Mouse (Mus musculus) MEL (cell line): ENCODE data around the gene Mtmr10. TPM values are rescaled to one million over a fixed set of nuclear protein-coding genes. Genes with fewer than 3 reads are reported as not detected.

ENCODE experiments used
- DNase-seq: peaks from one replicate; pipeline ENCODE4 v3.0.0; 2011; ENCODE audit warnings: low read depth, low spot score
- H3K27ac ChIP-seq: 2 replicates; pipeline ENCODE4 v1.5.1; 2012; ENCODE audit warnings: low read depth, mild to moderate bottlenecking, control low read depth, low read length, moderate library complexity; ENCODE audit not compliant: control insufficient read depth
- H3K27me3 ChIP-seq, 2 experiments: fragments of 150-350 bp in 1 of 2; sonication (generic) in 1 of 2; 2 replicates each; pipeline ENCODE4 v1.6.1; 2012; ENCODE audit warnings: low read length in 2 of 2, mild to moderate bottlenecking in 2 of 2, improper control_type of control experiment in 1 of 2, moderate library complexity in 1 of 2; ENCODE audit not compliant: insufficient read depth in 2 of 2, control insufficient read depth in 1 of 2
- H3K36me3 ChIP-seq, 2 experiments: 2 replicates each; pipeline ENCODE4 v1.6.1; 2012 to 2014; ENCODE audit warnings: low read length in 2 of 2, improper control_type of control experiment in 1 of 2, inconsistent platforms in 1 of 2, mild to moderate bottlenecking in 1 of 2; ENCODE audit not compliant: insufficient read depth in 2 of 2, control insufficient read depth in 1 of 2
- H3K4me1 ChIP-seq, 2 experiments: fragments of 150-350 bp in 1 of 2; sonication (generic) in 1 of 2; 2 replicates each; pipeline ENCODE4 v1.6.1; 2012; ENCODE audit warnings: low read length in 2 of 2, improper control_type of control experiment in 1 of 2, mild to moderate bottlenecking in 1 of 2; ENCODE audit not compliant: insufficient read depth in 2 of 2, control insufficient read depth in 1 of 2
- H3K4me3 ChIP-seq, 2 experiments: fragments of 150-350 bp in 1 of 2; sonication (generic) in 1 of 2; 2 replicates each; pipeline ENCODE4 v1.5.1; 2012; ENCODE audit warnings: low read depth in 2 of 2, low read length in 2 of 2, mild to moderate bottlenecking in 2 of 2, moderate library complexity in 2 of 2, control low read depth in 1 of 2, improper control_type of control experiment in 1 of 2; ENCODE audit not compliant: control insufficient read depth in 1 of 2, insufficient read depth in 1 of 2
- H3K79me2 ChIP-seq: 2 replicates; pipeline ENCODE4 v1.6.1; 2012; ENCODE audit warnings: mild to moderate bottlenecking, low read length, moderate library complexity; ENCODE audit not compliant: control insufficient read depth, poor library complexity, insufficient read depth
- H3K9ac ChIP-seq: 2 replicates; pipeline ENCODE4 v1.6.1; 2012; ENCODE audit warnings: low read depth, mild to moderate bottlenecking, control low read depth, low read length, moderate library complexity; ENCODE audit not compliant: control insufficient read depth, poor library complexity, severe bottlenecking
- H3K9me3 ChIP-seq: fragments of 150-350 bp; sonication (generic); replicated peaks from 2 replicates; pipeline ENCODE4 v1.6.1; 2012; ENCODE audit warnings: mild to moderate bottlenecking, low read length, improper control_type of control experiment, moderate library complexity; ENCODE audit not compliant: insufficient read depth
- CHD1 ChIP-seq: IDR thresholded peaks from 2 replicates; pipeline ENCODE4 v1.6.1; 2012; ENCODE audit warnings: low read depth, mild to moderate bottlenecking, inconsistent platforms, low read length, improper control_type of control experiment
- CHD2 ChIP-seq: IDR thresholded peaks from 2 replicates; pipeline ENCODE4 v1.6.1; 2011; ENCODE audit warnings: low read length, improper control_type of control experiment
- ETS1 ChIP-seq: IDR thresholded peaks from 2 replicates; pipeline ENCODE4 v1.6.1; 2012; ENCODE audit warnings: low read depth, mild to moderate bottlenecking, inconsistent platforms, low read length, improper control_type of control experiment, moderate library complexity
- GATA1 ChIP-seq: IDR thresholded peaks from 2 replicates; pipeline ENCODE4 v1.6.1; 2011; ENCODE audit warnings: low read depth, low read length, improper control_type of control experiment
- HCFC1 ChIP-seq: IDR thresholded peaks from 2 replicates; pipeline ENCODE4 v1.6.1; 2012; ENCODE audit warnings: low read depth, mild to moderate bottlenecking, inconsistent platforms, low read length, improper control_type of control experiment, moderate library complexity
- JUND ChIP-seq: IDR thresholded peaks from 2 replicates; pipeline ENCODE4 v1.6.1; 2011; ENCODE audit warnings: low read depth, mild to moderate bottlenecking, improper control_type of control experiment, low read length
- KAT2A ChIP-seq: conservative IDR thresholded peaks from 2 replicates; pipeline ENCODE4 v1.6.1; 2012; ENCODE audit warnings: low read depth, low read length, improper control_type of control experiment, inconsistent platforms
- MAZ ChIP-seq: IDR thresholded peaks from 2 replicates; pipeline ENCODE4 v1.6.1; 2012; ENCODE audit warnings: low read depth, mild to moderate bottlenecking, inconsistent platforms, low read length, improper control_type of control experiment
- MEF2A ChIP-seq: IDR thresholded peaks from 2 replicates; pipeline ENCODE4 v1.6.1; 2014; ENCODE audit warnings: low read depth, mild to moderate bottlenecking, inconsistent platforms, low read length, improper control_type of control experiment; ENCODE audit not compliant: poor library complexity, insufficient replicate concordance, severe bottlenecking; ENCODE audit errors: extremely low read depth
- MXI1 ChIP-seq: IDR thresholded peaks from 2 replicates; pipeline ENCODE4 v1.6.1; 2011; ENCODE audit warnings: mild to moderate bottlenecking, low read depth, low read length, improper control_type of control experiment
- NELFE ChIP-seq: IDR thresholded peaks from 2 replicates; pipeline ENCODE4 v1.6.1; 2011; ENCODE audit warnings: low read depth, low read length, improper control_type of control experiment
- NRF1 ChIP-seq: IDR thresholded peaks from 2 replicates; pipeline ENCODE4 v1.6.1; 2014; ENCODE audit warnings: low read depth, mild to moderate bottlenecking, inconsistent platforms, low read length, improper control_type of control experiment, moderate library complexity; ENCODE audit not compliant: poor library complexity, insufficient read depth, severe bottlenecking
- POLR2A ChIP-seq, 2 experiments: IDR thresholded peaks; 2 replicates each; pipeline ENCODE4 v1.6.1; 2011 to 2012; ENCODE audit warnings: low read length in 2 of 2, mild to moderate bottlenecking in 2 of 2, control low read depth in 1 of 2, improper control_type of control experiment in 1 of 2, low read depth in 1 of 2, moderate library complexity in 1 of 2; ENCODE audit not compliant: control insufficient read depth in 1 of 2, insufficient read depth in 1 of 2, poor library complexity in 1 of 2
- POLR2AphosphoS2 ChIP-seq: IDR thresholded peaks from 2 replicates; pipeline ENCODE4 v1.6.1; 2011; ENCODE audit warnings: low read length, improper control_type of control experiment
- RAD21 ChIP-seq: IDR thresholded peaks from 2 replicates; pipeline ENCODE4 v1.6.1; 2011; ENCODE audit warnings: mild to moderate bottlenecking, low read depth, low read length, improper control_type of control experiment
- RCOR1 ChIP-seq: IDR thresholded peaks from 2 replicates; pipeline ENCODE4 v1.6.1; 2012; ENCODE audit warnings: low read depth, mild to moderate bottlenecking, inconsistent platforms, low read length, improper control_type of control experiment
- SIN3A ChIP-seq: IDR thresholded peaks from 2 replicates; pipeline ENCODE4 v1.6.1; 2012; ENCODE audit warnings: low read length, improper control_type of control experiment, inconsistent platforms
- SMC3 ChIP-seq: IDR thresholded peaks from 2 replicates; pipeline ENCODE4 v1.6.1; 2011; ENCODE audit warnings: low read depth, low read length, improper control_type of control experiment
- UBTF ChIP-seq: IDR thresholded peaks from 2 replicates; pipeline ENCODE4 v1.6.1; 2012; ENCODE audit warnings: low read depth, mild to moderate bottlenecking, inconsistent platforms, low read length, improper control_type of control experiment, moderate library complexity, borderline replicate concordance; ENCODE audit not compliant: insufficient read depth
- USF1 ChIP-seq: IDR thresholded peaks from 2 replicates; pipeline ENCODE4 v1.6.1; 2014; ENCODE audit warnings: low read depth, mild to moderate bottlenecking, inconsistent platforms, low read length, improper control_type of control experiment, moderate library complexity
- ZKSCAN1 ChIP-seq: IDR thresholded peaks from 2 replicates; pipeline ENCODE4 v1.6.1; 2012; ENCODE audit warnings: low read depth, mild to moderate bottlenecking, inconsistent platforms, low read length, improper control_type of control experiment, moderate library complexity
- ZMIZ1 ChIP-seq: IDR thresholded peaks from 2 replicates; pipeline ENCODE4 v1.6.1; 2012; ENCODE audit warnings: low read depth, mild to moderate bottlenecking, inconsistent platforms, low read length, improper control_type of control experiment, moderate library complexity
- polyA plus RNA-seq, 2 experiments: library from polyadenylated mRNA; stranded (reverse) in 1 of 2; unstranded in 1 of 2; fragments of >175 nt in 1 of 2; fragments of >200 nt in 1 of 2; gene quantifications; 2 replicates each; pipeline versions ENCODE4 v1.2.1 to v1.2.4; 2012; ENCODE audit warnings: low replicate concordance in 2 of 2, low read depth in 1 of 2; ENCODE audit not compliant: insufficient read length in 2 of 2, insufficient read depth in 1 of 2, missing spikeins in 1 of 2
- total RNA-seq: library from RNA; depleted of rRNA; stranded (reverse); fragments of 300-350 nt; gene quantifications from 2 replicates; pipeline ENCODE4 v1.2.3, GENCODE M21; 2012

The Mtmr10 gene
- total and polyA plus RNA-seq, 3 experiments = 1.7 to 2.4 TPM; not detected in 1

DNA sequence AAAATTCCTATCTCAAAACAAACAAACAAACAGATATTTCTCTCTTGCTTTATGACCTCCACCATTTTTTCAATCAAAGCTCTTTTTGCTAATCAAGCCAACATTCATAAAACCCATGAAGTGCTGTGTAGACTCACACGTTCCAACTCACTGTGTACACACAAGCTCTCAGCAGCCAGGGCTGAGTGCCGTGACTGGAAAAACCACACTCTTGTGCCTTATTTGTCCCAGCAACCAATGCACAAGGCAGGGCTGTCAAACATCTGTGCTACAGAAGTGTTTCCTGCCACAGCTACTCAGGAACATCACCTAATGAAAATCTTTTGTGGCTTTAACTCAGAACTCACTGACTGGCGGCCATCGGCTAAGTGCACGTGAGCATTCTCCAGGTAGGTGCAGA lies 78.4 kb downstream of the Mtmr10 start:
- TF ChIP-seq MXI1 = no peak
- no peak for TF ChIP-seq USF1
- no peak for TF ChIP-seq NELFE
- no peak for TF ChIP-seq GATA1
- no peak for TF ChIP-seq UBTF
- no peak for TF ChIP-seq POLR2AphosphoS2
- TF ChIP-seq ETS1 = no peak
- no peak for TF ChIP-seq RAD21
- no peak for TF ChIP-seq SIN3A
- TF ChIP-seq MEF2A = no peak
- TF ChIP-seq SMC3 = no peak
- no peak for TF ChIP-seq CHD2
- no peak for TF ChIP-seq ZMIZ1
- no peak for TF ChIP-seq POLR2A (IDR thresholded peaks at IDR 0.05; ENCODE audit: control insufficient read depth in 1 of 2, insufficient read depth in 1 of 2, low read depth in 1 of 2, low read length in 2 of 2, poor library complexity in 1 of 2)
- TF ChIP-seq HCFC1 = no peak
- no peak for TF ChIP-seq JUND
- TF ChIP-seq KAT2A = no peak
- TF ChIP-seq CHD1 = no peak
- no peak for TF ChIP-seq NRF1
- no peak for TF ChIP-seq RCOR1
- TF ChIP-seq, all 39 proteins: peak for 0
- no peaks in the 10 kb centered on the region for H3K27me3 ChIP-seq
- no peaks in the 10 kb centered on the region for H3K79me2 ChIP-seq
- no peak overlapping the region for H3K27ac ChIP-seq
- H3K9me3 ChIP-seq = no peaks in the 10 kb centered on the region
- H3K36me3 ChIP-seq = no peaks in the 10 kb centered on the region
- no peak for DNase-seq
- no peak overlapping the region for H3K9ac ChIP-seq
- no peak overlapping the region for H3K4me3 ChIP-seq
- H3K4me1 ChIP-seq = no peaks in the 10 kb centered on the region

DNA sequence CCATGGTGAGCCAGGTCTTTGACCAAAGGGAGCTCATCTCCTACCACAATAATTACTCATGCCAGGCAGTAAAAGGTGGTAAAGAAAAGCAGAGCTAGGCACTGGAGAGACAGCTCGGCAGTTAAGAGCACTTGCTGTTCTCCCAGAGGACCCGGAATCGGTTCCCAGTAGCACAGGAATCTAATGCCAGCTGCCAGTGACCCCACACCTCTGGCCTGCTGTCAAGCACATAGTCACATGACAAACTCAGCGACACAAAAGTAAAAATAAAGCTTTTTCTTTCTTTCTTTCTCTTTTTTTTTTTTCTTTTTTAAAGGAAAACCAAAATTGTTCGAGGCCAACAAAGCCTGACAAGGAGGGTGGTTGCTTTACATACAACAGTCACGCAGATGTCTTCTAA lies 82.4 kb downstream of the Mtmr10 start:
- H3K9me3 ChIP-seq = no peaks in the 10 kb centered on the region
- H3K9ac ChIP-seq = no peak overlapping the region
- no peak for DNase-seq
- peaks cover 0 to 3% of the 10 kb centered on the region in 2 experiments; a peak in 1 of 4 replicates for H3K4me1 ChIP-seq
- peaks cover 2% of the 10 kb centered on the region; the same call in 1 of the 2 replicates for H3K79me2 ChIP-seq
- H3K27me3 ChIP-seq = no peaks in the 10 kb centered on the region
- peaks cover 0 to 3% of the 10 kb centered on the region in 2 experiments; a peak in 2 of 4 replicates for H3K36me3 ChIP-seq
- TF ChIP-seq CHD1 = no peak
- no peak for TF ChIP-seq ZKSCAN1
- no peak for TF ChIP-seq MAZ
- no peak overlapping the region for H3K27ac ChIP-seq
- no peak overlapping the region for H3K4me3 ChIP-seq
